Mouse (Mus musculus): ENCODE measurements around the gene Nob1. TPM values are rescaled to one million over a fixed set of nuclear protein-coding genes. Genes with fewer than 3 reads are reported as not detected.
A peak's percentile ranks its signal among the peaks of the same experiment; 100 is the strongest.

Nob1 gene
- polyA plus RNA-seq, 1 experiment from 2014 or later = 18.4 TPM

DNA sequence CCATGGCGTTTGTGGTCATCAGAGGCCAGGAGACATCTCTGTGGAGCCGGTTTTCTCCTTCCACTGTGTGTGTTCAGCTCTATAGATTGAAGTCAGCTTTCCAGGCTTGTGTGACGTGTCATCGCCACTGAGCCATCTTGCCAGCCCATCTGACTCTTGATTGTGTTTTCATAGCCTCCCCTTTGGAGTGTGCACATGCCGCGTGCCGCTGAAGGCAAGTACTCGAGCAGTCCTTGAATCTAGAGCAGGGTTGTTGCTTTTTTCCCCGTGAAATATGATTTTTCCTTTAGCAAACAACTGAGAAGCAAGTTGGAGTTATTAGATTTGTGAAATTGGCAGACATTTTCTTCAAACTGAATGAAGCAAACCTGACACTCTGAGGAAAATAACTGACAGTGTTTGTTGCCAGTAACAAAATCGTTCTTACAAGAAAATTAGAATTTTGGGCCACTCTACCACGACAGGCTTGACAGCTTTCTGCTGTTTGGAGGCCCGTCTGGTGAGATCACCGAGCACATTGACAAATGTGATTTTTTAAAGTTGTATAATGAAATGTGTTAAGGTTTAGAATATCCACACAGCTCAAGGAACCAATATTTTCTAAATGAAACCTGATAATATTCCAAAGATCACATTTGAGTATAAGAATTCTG lies 26.7 kb upstream of the Nob1 start:
- peaks cover 26% of the 10 kb centered on the region for H3K4me1 ChIP-seq (ENCODE audit: insufficient read depth)
- no peak overlapping the region for H3K9ac ChIP-seq (replicated peaks)
- DNase-seq = no peak
- no peak for ATAC-seq
- no peak overlapping the region for H3K4me3 ChIP-seq (ENCODE audit: low read depth, low read length)
- H3K4me2 ChIP-seq (ENCODE audit: low read depth, low read length) = no peak overlapping the region
- 85% methylated on average over 13 of the region's 13 CpGs for WGBS (ENCODE audit: insufficient replicate concordance)
- no peaks in the 10 kb centered on the region for H3K9me3 ChIP-seq (ENCODE audit: low read length)
- H3K27ac ChIP-seq (ENCODE audit: low read depth) = no peak overlapping the region
- peaks cover 11% of the 10 kb centered on the region for H3K36me3 ChIP-seq (replicated peaks; ENCODE audit: insufficient read depth, low read length)
- H3K27me3 ChIP-seq (ENCODE audit: insufficient read depth, low read length) = no peaks in the 10 kb centered on the region
- TF ChIP-seq CTCF (IDR thresholded peaks at IDR 0.05; ENCODE audit: low read depth) (no peak), EP300 (IDR thresholded peaks at IDR 0.05; ENCODE audit: low read depth) (no peak)

DNA sequence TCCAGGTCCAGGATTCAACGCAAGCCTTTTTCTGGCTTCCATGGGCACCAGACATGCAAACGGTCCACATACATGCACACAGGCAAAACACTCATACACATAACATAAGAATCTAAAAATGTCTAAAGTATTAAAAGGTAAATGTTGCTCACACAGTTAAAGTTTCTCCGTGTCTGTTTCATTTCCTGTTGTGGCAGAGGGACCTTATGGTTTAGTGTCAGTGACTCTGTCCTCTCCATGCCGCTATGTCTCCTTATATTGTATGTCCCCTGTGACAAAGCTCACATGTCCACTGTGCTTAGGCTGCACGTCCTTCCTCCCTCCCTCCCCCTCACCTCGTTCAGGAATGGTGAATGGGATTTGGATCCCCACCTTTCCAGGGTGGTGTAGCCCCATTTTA lies 24.8 kb upstream of the Nob1 start:
- ATAC-seq (no peak), DNase-seq (no peak)
- Histone ChIP-seq H3K9me3 (ENCODE audit: low read length) (no peaks in the 10 kb centered on the region), H3K27me3 (ENCODE audit: insufficient read depth, low read length) (no peaks in the 10 kb centered on the region), H3K4me3 (ENCODE audit: low read depth, low read length) (no peak overlapping the region), H3K9ac (replicated peaks) (no peak overlapping the region), H3K36me3 (replicated peaks; ENCODE audit: insufficient read depth, low read length) (peaks cover 9% of the 10 kb centered on the region), H3K4me1 (ENCODE audit: insufficient read depth) (peaks cover 26% of the 10 kb centered on the region), H3K4me2 (ENCODE audit: low read depth, low read length) (peak overlapping the region; percentile 51), H3K27ac (ENCODE audit: low read depth) (peak overlapping the region; percentile 59)
- TF ChIP-seq CTCF (IDR thresholded peaks at IDR 0.05; ENCODE audit: low read depth) (no peak), EP300 (IDR thresholded peaks at IDR 0.05; ENCODE audit: low read depth) (no peak)
- 57% methylated on average over 6 of the region's 6 CpGs for WGBS (ENCODE audit: insufficient replicate concordance)

DNA sequence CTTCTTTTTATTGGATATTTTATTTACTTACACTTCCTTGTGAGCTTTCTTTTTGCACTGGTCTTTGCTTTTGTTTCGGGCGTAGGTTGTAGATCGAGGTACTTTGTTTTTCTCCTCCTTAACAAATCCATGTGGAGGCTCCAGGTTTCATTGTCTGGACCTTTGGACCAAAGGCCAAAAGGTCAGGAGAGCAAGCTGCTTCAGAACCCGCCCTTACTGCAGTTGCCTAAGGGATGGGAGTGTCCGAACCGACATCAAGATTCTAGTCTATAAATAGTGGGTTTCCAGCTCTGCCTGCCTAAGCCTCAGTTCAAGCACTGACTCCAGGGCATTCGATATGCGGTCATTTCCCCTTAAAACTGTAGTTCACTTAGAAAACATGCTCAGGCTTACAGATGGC lies 24.3 kb upstream of the Nob1 start:
- Histone ChIP-seq H3K9me3 (ENCODE audit: low read length) (no peaks in the 10 kb centered on the region), H3K4me1 (ENCODE audit: insufficient read depth) (peaks cover 26% of the 10 kb centered on the region), H3K4me2 (ENCODE audit: low read depth, low read length) (peak overlapping the region; percentile 51), H3K27ac (ENCODE audit: low read depth) (peak overlapping the region; percentile 59), H3K27me3 (ENCODE audit: insufficient read depth, low read length) (no peaks in the 10 kb centered on the region), H3K36me3 (replicated peaks; ENCODE audit: insufficient read depth, low read length) (peaks cover 9% of the 10 kb centered on the region), H3K4me3 (ENCODE audit: low read depth, low read length) (peak overlapping the region; percentile 13; the same call in 1 of the 2 replicates), H3K9ac (replicated peaks) (no peak overlapping the region)
- ATAC-seq = peak; percentile 60
- DNase-seq = peak; percentile 44
- TF ChIP-seq EP300 (IDR thresholded peaks at IDR 0.05; ENCODE audit: low read depth) = no peak
- TF ChIP-seq CTCF (IDR thresholded peaks at IDR 0.05; ENCODE audit: low read depth) = no peak
- 51% methylated on average over 8 of the region's 8 CpGs for WGBS (ENCODE audit: insufficient replicate concordance)

DNA sequence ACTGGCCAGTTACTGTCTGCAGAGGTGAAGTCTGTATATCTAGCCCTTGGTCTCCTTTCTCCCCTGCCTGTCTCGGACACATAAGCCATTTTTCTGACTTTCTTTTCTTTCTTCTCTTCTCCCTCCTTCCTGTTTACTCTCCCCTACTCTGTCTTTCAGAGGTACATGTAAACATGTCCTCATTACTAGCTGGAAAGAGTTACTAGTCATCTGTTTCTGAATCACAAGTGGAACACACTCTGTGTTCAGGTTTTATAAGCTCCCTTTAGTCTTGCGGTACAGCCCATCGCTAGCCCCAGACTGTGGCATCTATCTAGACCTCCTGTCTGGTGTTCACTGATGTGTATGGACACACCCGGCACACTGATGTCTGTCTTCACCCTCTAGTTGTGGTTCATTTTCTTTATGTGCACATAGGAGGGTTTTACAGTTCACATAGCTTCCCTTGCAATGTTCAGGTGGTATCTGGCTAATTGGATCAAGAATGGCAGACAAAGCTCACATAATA lies 23.6 kb upstream of the Nob1 start:
- Histone ChIP-seq H3K27ac (ENCODE audit: low read depth) (peak overlapping the region; percentile 59), H3K9ac (replicated peaks) (no peak overlapping the region)
- 61% methylated on average over 4 of the region's 4 CpGs for WGBS (ENCODE audit: insufficient replicate concordance)

DNA sequence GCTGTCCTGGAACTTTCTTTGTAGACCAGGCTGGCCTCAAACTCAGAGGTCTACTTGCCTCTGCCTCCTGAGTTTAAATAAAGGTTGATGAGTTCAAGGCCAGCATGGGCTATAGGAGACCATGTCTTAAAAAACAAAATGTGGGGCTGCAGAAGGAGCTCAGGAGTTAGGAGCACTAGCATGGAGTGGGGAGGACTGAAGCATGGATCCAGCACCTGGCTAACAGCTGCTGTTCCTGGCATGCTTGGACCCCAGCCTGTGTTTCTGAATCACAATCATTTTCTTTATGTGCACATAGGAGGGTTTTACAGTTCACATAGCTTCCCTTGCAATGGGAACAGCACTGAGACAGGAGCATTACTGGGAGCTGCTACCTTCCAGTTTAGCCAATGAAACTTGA lies 22.9 kb upstream of the Nob1 start:
- Histone ChIP-seq H3K27me3 (ENCODE audit: insufficient read depth, low read length) (no peaks in the 10 kb centered on the region), H3K9ac (replicated peaks) (no peak overlapping the region), H3K4me1 (ENCODE audit: insufficient read depth) (peaks cover 27% of the 10 kb centered on the region), H3K4me2 (ENCODE audit: low read depth, low read length) (peak overlapping the region; percentile 51), H3K27ac (ENCODE audit: low read depth) (peak overlapping the region; percentile 59), H3K36me3 (replicated peaks; ENCODE audit: insufficient read depth, low read length) (0 out of 2 replicates have a peak, but pooled peaks cover 5% of the 10 kb centered on the region), H3K4me3 (ENCODE audit: low read depth, low read length) (no peak overlapping the region), H3K9me3 (ENCODE audit: low read length) (no peaks in the 10 kb centered on the region)
- TF ChIP-seq CTCF (IDR thresholded peaks at IDR 0.05; ENCODE audit: low read depth) = no peak
- DNase-seq (no peak), ATAC-seq (no peak)

More for the DNA sequence above, 23.6 kb upstream of the Nob1 start:
- H3K4me1 ChIP-seq (ENCODE audit: insufficient read depth) = peaks cover 22% of the 10 kb centered on the region
- ATAC-seq (peak; percentile 72), DNase-seq (no peak)
- 0 out of 2 replicates have a peak, but pooled peaks cover 6% of the 10 kb centered on the region for H3K36me3 ChIP-seq (replicated peaks; ENCODE audit: insufficient read depth, low read length)
- H3K27me3 ChIP-seq (ENCODE audit: insufficient read depth, low read length) = no peaks in the 10 kb centered on the region
- H3K4me3 ChIP-seq (ENCODE audit: low read depth, low read length) = peak overlapping the region; percentile 13; the same call in 1 of the 2 replicates
- H3K4me2 ChIP-seq (ENCODE audit: low read depth, low read length) = peak overlapping the region; percentile 51
- TF ChIP-seq CTCF (IDR thresholded peaks at IDR 0.05; ENCODE audit: low read depth) = no peak
- no peak for TF ChIP-seq EP300 (IDR thresholded peaks at IDR 0.05; ENCODE audit: low read depth)
- H3K9me3 ChIP-seq (ENCODE audit: low read length) = no peaks in the 10 kb centered on the region

DNA sequence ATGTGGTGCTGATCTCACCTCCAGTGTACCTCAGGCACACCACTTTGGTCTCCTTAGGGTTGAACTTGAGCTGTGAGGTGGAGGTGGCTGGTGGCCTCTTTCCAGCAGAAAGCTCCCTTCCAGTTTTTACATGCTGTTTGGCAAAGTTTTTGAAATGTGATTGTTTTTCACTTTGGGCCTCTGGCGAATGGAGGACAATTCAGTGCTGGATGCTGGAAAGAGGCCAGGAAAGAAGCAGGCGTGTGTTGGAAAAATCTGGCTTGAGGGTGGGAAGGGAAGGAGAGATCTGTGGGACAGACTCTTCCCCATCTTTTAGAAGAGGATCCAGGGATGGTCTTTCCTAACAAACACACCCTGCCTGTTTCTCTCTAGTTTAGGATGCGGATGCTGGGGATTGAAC lies 19.8 kb upstream of the Nob1 start:
- no peak for DNase-seq
- no peak for ATAC-seq
- WGBS (ENCODE audit: insufficient replicate concordance) = 81% methylated on average over 3 of the region's 3 CpGs
- Histone ChIP-seq H3K4me1 (ENCODE audit: insufficient read depth) (peaks cover 30% of the 10 kb centered on the region), H3K27me3 (ENCODE audit: insufficient read depth, low read length) (no peaks in the 10 kb centered on the region), H3K4me3 (ENCODE audit: low read depth, low read length) (no peak overlapping the region), H3K9me3 (ENCODE audit: low read length) (no peaks in the 10 kb centered on the region), H3K36me3 (replicated peaks; ENCODE audit: insufficient read depth, low read length) (0 out of 2 replicates have a peak, but pooled peaks cover 10% of the 10 kb centered on the region), H3K27ac (ENCODE audit: low read depth) (no peak overlapping the region), H3K9ac (replicated peaks) (no peak overlapping the region), H3K4me2 (ENCODE audit: low read depth, low read length) (no peak overlapping the region)
- TF ChIP-seq CTCF (IDR thresholded peaks at IDR 0.05; ENCODE audit: low read depth) (no peak), EP300 (IDR thresholded peaks at IDR 0.05; ENCODE audit: low read depth) (no peak)

Data from liver, postnatal 0 days (tissue).